Mouse (Mus musculus): ENCODE data around the gene Tas2r143.

Gene Tas2r143

DNA sequence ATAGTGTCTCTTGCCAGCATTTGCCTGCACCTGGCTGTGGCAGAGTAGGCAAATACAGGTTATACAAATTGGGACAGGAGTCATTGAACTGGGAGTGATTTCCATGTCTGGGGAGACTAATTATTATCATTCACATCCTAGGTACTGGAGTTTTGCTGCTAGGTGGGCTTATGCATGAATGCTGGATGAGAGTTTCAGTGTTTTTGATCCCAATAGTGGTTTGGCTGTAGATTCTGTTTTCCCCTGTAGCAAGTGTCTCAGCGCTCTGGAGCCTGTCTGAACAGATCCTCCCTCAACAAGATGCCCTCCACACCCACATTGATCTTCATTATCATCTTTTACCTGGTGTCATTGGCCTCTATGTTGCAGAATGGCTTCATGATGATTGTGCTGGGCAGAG, at the start of gene Tas2r143:
Gene Tas2r143, plus strand, starts transcription at position 301 of the 400 bp plus-strand sequence.
- no peak for DNase-seq

- no peak for DNase-seq
These were observed 48.9 kb upstream of the Tas2r143 start for GRCm38 (mm10) chr6:42350968-42351775.

GRCm38 (mm10) chr6:42351776-42352485, 48.1 kb upstream of the Tas2r143 start:
- no peak for DNase-seq

DNA sequence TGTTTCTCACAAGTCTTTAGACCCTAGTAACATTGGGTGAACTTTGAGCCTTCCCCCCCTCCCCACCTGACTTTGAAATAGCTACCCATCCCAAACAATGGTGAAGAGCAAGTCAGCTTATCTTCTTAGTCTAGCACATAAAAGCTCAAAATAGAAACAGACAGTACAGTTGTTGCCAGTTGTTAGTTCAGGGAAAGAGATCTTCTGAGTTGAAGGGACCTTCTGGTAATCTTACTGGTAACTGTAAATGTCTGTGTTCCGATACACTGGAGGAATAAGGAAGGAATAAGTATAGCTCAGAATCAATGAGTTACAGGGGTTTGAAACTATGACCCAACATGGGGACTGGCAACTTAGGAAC, 47.6 kb upstream of the Tas2r143 start:
- no peak for DNase-seq

GRCm38 (mm10) chr6:42353180-42353579, 46.9 kb upstream of the Tas2r143 start:
- DNase-seq, result no peak

DNA sequence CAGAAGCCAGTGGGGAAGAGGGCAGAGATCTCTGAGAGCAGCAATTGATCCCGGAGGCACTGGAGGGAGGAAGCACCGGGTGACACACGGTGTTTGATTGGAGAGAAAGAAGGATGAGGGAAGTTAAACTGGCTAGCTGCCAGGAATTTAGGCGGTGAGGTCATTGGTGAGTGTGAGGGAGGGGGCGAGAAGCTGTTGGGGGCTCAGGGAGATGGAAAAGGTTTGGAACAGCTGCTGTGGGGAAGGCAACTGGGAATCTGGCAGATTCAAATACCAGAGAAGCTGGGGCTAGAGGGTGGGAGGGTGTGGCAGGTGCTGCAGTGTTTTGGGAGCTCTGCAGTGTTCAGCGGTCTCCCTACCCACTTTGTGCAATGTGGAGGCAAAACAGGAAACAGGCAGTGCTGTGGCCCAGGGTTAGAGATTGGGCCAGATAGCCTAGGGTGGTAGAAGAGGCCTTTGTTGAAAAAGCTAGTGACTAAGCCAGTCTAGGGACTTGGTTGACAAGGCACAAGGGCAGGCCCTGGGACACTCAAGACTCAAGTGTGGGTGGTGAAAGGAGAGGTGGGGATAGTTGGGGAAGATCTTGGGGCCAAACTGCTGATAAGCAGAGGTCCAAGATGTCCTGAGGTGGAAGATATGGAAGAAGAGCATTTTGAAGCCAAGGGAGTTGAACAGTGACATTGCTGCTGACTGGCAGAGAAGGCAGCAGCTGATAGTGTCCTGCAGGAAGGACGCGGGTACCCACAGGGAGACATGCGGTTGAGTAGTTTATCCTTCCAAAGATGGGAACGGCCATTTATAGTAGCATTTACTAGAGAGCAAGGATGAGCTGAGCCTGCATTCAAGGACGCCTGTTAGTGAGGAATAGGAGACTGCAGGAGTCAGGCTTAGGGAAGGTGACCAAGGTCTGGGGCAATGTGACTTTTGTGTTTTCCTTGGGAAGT, 45.7 kb upstream of the Tas2r143 start:
- DNase-seq, result peak in 1 of 2 experiments; percentile 43

DNA sequence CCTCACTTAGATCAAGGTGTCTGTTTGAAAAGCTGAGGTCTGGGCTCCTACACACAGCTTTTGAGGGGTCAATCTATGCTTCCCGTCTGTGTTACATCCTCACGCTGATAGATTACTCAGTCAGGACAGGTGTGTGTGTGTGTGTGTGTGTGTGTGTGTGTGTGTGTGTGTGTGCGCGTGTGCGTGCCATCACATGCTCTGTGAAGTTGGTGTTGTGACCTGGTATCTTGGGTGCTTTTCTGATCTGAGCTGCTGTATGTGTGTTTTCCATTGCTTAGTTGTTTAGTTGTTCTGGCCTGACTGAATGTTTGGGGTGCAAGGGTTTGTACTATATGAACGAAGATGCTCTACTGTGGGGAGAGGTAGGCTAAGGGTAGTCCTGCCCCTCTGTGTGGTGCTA, 44.7 kb upstream of the Tas2r143 start:
- DNase-seq, result no peak

- DNase-seq, result no peak
These were observed 44.0 kb upstream of the Tas2r143 start for GRCm38 (mm10) chr6:42355794-42356600.

DNA sequence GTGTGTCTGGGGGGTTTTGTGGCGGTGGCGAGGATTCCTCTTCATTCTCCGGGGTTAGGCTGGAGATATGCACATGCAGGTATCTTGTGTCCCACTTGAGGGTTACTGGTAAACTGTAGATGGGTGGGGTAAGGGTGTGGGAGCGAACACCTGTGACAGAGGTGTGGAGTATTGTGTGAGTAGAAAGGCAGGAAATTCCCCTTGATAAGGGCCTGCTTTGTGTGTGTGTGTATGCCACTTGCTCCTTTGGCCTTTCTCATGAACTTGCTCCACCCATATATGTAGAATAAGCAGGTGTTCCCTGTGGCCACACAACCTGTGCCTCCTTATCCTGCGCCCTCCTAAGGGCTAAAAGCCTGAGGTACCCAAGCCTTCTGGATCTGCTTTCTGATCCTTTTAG, 43.1 kb upstream of the Tas2r143 start:
- no peak for DNase-seq

DNA sequence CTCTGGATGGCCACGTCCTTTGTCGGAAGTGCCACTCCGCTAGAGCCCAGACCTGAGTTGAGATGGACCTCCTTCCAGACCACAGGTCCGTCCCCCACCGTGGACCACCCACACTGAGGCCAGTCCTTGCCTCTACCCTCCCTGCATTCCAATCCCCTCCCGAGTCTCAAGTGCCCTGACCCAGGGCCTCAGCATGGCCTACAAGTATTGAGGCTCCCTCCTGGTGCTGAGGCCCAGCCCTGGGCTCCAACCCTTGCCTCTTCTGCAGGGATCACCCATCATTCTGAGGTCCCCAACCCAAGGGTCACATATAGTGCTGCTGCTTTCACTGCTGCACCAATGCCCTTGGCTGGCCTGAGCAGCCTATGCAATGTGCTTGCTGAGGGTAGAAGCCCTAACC, 42.1 kb upstream of the Tas2r143 start:
- no peak for DNase-seq

DNA sequence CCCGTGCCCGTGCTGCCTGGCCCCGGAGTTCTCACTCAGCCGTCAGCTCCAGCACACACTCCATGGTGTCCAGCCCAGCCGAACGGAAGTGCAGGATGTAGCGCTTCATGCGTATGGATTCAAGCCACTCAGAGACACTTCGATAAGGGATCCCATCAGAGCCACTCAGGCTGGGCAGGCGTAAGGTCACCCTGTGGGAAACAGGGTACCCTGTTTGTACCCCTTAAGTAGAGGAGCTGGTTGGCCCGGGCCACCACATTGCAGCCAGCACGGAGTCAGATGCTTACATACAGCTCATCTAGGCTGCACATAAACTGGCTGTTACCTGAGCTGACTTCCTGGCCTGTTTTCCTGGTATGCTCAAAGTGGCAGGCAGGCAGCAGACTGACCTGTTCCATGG, 41.1 kb upstream of the Tas2r143 start:
- no peak for DNase-seq

- DNase-seq, result no peak
These were observed 40.5 kb upstream of the Tas2r143 start for GRCm38 (mm10) chr6:42359364-42360147.

DNA sequence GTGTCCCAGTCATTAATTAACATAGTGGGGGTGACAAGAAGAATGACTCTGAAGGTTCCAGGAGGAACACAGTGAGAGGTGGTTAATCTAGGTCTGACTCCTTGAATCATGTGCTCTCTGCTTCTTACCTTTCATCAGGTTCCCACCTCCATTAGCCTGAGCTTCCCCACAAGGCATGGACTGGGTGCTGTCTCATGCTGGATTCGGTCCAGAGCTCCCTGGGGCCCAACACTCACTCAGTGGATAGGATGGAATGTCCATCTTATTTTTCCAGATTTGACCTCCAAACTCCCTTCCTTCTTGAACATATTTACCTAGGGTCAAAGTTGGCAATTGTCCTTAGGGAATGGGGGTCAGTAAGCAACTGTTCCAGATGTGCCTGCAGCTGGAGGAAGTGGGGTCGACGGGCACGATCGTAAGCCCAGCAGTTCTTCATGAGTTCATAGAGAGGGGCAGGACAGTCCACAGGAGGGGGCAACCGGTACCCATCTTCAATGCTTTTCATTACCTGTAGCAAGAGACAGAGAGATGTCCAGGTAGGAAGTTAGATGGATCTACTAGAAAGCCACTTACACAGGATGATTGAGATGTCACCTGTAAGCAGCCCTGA, 39.7 kb upstream of the Tas2r143 start:
- DNase-seq, result no peak

- no peak for DNase-seq
These were observed 38.8 kb upstream of the Tas2r143 start for GRCm38 (mm10) chr6:42361041-42361895.

- DNase-seq, result no peak
These were observed 38.0 kb upstream of the Tas2r143 start for GRCm38 (mm10) chr6:42362074-42362473.

DNA sequence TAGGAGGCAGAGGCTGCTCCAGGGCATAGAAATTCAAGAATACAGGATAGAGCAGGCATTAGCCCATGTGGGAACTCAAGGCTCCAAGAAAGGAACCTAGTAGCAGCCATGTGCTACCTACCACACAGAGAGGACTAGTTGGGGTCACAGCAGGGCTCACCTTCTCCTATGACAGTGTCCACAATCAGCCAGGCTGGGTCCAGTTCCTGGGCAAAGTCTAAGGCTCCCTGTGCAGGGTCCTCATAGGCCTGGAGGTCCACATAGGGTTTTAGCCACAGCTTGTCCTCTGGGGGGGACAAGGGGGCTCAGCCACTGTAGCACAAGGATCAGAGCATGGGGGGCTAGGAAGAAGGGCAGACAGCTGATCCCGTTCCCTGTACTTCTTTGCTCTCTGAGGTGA, 37.5 kb upstream of the Tas2r143 start:
- no peak for DNase-seq

DNA sequence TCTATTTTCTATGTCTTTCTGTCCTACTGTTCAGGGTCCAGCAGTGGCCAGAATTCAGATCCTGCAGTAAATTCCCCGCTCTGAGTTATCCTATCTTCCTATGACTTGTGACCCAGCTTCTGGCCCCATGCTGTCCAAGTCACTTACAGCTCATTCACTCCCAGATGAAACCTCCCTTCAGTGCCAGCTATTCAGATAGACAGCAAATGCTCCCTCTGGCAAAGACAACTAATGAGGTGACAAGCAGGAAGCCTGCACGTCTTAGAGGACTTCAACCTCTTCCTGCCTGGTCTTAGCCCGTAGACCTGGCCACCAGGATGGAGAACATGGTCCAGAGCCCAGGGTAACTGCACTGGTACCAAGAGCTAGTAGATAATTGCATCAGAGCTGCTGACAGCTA, 37.1 kb upstream of the Tas2r143 start:
- DNase-seq, result no peak

DNA sequence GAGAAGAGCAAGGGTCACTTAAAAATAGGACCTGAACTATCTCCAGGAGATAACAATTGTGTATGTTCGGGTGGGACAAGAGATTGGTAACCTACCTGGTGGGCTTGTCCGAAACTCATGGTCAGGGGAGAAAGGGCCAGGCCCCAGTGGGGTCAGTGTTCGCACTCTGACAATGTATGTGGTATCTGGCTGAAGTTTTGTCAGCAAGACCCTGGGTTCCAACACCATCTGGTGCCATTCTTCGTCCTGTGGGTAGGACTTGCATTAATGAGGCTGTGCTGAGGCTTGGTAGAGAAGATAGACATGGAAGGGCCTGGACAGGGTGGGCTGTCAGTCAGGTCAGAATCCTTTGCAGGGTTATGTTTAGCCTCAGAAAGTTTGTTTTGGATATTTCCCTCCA, 36.0 kb upstream of the Tas2r143 start:
- DNase-seq, result no peak

DNA sequence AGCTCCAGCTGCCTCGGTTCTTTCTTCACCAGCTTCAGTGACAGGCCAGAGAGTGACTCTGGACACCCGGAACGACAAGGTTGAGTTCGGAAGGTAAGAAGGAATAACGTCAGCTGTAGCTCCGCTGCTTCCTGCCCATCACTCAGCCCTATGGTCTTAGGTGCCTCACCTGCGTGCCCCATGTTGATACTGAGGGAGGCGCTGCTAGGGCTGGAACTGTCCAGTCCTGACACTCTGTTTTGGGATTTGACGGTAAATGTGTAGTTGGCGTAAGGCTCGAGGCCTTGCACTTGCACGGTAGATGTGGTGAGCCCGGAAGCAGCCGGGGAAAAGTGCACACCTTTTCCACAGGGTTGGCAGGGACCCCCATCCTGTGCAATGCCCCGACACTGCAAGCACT, 35.4 kb upstream of the Tas2r143 start:
- no peak for DNase-seq

GRCm38 (mm10) chr6:42365215-42365614, 34.8 kb upstream of the Tas2r143 start:
- DNase-seq, result no peak

All from kidney, postnatal 4 days (tissue).